Mouse (Mus musculus) MN1 (cell line): Measurements from ENCODE around the gene Spaca6.
"Not testable (repeated sequence)": the region's sequence is repeated elsewhere in the genome, so short reads cannot be mapped to it uniquely, and the experiment has no call there.

ENCODE experiments used
- DNase-seq: peaks from one replicate; pipeline ENCODE4 v3.0.0-alpha.2; 2016; ENCODE audit warnings: low spot score

Spaca6 gene

GRCm38 (mm10) chr17:17844606-17845005 lies 17.6 kb downstream of the Spaca6 start:
- DNase-seq = not testable (repeated sequence)

DNA sequence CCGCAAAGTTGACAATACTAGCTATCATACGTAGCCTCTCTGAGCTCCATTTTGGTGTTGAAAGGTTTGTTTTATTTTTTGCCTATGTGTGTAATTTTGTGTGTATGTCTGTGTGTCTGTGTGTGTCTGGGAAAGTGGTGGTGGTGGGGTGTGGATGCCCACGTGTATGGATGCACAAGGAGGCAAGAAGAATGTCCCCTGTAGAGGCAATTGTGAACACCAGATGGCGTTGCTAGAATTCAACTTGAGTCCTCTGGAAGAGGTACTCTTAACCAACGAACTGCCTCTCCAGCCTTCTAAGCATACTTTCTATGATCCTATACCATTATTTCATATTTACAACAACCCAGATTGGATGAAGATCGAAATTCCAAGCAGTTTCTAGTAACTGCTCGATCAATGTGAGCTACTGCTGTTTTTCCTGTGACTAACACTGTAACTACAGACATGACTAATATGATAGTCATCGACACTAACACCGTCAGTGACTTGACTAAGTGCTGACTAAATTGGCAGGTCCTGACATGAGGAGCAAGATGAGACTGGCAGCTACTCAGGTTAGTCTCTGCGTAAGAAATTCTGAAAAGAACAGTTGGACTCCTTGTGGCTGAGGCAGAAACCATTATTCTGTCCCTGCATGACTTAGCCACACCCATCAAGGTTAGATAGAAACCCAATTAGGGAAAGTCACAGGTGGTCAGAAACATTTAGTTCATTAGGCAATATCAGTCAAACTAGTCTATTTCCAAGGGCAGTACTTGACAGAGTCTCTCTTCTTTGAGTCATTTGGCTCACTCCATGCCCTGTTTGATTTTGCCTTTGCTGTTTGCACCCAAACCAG lies 18.4 kb downstream of the Spaca6 start:
- DNase-seq = no peak

GRCm38 (mm10) chr17:17848988-17849387 lies 22.0 kb downstream of the Spaca6 start:
- DNase-seq = no peak

- no peak for DNase-seq
These were observed 23.2 kb downstream of the Spaca6 start for GRCm38 (mm10) chr17:17849906-17850712.

GRCm38 (mm10) chr17:17855064-17855838 lies 28.3 kb downstream of the Spaca6 start, which contains the start of gene Has1:
TSS of gene Has1 (minus strand) at chr17:17855205.
- DNase-seq = no peak

DNA sequence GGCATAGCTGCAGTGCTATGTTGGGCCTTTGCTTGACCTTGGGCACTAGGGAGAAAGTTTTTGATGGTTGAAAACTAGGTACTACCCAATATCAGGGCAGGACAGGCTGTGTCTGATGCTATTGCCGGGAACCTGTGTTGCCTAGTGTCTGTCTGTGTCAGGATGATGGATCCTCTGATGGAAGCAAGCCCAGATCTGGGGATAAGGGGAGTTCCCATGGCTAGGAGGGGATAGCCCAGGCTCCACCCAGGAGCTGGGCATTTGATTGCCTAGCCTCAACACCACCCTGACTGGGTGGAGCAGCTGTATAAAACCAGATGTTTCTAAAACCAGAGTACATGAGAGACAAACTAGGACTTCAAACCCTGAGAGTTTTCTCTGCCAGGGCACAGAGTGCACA lies 29.7 kb downstream of the Spaca6 start:
- no peak for DNase-seq

DNA sequence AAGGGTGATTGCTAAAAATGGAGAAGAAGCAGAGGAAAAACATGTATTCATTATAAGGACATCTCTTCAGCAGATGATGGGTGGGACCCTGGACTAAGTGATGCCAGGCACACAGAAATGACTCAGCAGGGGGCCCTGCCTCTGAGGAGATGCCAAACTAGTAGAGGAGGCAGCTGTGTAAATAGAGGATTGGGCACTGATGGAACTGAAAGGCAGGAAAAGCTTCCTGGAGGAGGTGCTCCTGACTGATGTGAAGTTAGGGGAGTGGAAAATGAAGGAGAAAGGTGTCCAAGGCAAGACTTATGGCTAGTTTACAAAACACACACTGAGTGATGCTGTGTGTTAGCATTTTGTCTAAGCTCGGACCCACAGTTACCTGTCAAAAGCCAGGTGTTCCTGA lies 30.5 kb downstream of the Spaca6 start:
- DNase-seq = peak; percentile 44

DNA sequence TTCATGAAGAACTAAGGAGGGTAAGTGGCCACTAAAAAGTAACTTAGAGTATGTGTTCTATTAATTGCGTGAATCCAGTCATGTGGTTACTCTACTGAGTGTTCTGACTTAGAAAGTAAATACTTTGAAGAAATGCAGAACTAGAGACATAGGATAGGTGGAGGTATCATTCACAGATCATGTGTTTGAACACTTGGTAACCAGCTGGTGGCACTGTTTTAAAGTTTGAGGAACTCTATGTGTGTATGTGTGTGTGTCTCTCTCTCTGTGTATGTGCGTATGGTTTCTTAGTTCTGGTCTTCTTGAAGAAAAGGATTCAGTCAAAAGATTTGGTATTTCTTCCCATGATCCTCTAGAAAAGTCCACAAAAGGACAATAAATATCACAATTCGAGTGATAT lies 33.2 kb downstream of the Spaca6 start:
- no peak for DNase-seq

DNA sequence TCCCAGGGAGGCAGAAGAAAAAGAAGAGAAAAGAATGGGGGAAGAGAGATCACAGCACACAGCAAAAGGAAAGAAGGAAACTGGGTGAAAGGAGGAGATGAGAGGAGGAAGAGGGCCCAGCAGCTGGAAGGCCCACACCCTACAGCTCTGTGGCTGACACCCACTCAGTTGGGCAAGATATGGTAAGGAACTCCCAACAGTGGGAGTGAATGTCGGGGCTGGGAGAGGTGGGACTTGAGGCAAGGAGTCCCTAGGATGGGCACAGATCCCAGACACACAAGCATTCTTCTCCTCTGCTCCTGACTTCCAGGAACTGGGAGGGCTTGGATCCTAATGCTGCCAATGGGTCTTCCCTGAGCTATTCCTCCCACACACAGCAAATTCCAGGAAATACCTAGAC lies 35.4 kb downstream of the Spaca6 start:
- no peak for DNase-seq

DNA sequence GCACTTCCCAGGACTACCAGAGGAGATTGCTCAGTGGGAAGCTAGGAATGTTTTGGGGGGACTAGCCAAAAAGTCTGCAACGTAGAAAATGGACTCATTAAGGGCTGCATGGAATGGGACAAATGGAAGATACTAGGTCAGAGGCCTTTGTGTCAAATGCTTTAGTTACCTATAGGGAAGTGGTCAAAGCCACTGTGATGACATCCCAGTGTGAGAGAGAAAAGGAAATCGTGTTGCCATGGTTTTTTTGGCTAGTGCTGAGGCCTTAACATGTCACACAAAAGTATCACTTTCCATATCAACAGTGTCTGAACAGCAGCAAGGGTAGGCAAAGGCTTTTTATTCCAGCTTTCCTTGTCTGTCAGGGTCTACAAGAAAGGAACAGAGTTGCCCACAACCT lies 38.2 kb downstream of the Spaca6 start:
- DNase-seq = no peak

DNA sequence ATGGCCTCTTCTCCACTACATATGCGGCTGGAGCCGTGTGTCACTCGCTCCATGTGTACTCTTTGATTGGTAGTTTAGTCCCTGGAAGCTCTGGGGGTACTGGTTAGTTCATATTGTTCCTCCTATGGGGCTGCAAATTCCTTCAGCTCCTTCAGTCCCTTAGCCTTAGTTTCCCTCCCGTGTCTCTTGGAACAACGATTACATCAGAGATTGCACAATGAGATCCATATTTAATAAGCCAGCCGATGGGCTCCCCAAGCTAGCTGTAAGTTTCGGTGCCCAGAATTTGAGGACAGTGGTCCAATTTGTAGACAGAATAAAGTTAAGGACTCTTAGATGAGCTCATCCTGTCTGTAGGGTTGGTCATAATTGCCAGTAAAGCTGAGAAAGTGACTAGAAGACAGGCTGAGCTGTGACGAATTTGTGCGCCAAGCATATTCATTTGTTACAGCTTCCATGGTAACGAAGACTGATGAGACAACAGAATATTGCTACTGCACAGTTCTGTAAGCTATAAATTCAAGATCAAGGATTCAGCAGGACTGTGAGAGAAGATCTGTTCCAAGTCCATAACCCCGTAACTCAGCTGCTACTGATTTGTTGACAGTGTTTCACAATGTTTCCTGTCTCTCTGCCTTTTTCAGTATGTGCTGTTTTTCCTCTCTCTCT lies 40.0 kb downstream of the Spaca6 start:
- DNase-seq = no peak

DNA sequence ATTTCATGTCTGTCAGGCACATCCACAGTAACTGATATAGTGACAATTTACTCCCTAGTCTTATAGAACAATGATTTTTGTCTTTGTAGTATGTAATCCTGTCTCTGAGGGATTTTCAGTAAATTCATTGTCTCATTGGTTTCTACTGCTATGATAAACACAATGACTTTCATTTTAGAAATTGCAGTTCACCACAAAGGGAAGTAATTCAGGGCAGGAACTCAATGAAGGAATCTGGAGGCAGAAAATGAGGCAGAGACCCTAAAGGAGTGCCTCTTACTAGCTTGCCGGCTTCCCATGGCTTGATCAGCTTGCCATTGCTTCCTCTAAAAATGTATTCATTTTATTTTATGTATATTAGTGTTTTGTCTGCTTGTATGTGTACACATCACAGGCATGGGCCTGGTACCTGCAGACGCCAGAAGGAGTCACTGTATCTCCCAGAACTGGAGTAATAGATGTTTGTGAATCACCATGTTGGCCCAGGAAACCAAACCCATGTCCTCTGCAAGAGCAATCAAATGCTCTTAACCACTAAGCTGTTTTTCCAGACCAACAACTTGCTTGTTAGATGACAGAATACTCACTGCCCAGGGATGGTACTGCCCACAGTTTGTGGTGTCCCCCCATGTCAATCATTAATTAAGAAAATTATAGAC lies 44.1 kb downstream of the Spaca6 start:
- no peak for DNase-seq

DNA sequence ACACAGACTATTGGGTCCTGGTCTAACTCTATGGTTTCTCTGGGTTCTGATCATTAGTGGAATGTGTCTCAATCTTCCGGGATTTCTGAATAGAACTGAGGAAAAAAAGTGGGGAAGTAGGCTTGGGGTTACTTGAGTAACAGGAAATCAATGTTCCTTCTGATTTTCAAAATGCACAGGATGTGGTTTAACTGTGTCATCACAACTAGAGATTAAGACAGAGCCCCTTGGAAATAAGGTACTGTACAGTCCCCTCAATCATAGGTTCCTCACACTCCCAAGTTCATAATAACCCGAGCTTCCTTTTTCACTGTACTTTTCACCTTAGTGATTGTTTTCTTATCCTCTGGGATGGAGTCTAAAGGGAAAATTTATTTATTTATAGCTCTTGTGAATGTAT lies 44.7 kb downstream of the Spaca6 start:
- DNase-seq = no peak

GRCm38 (mm10) chr17:17879347-17879746 lies 52.4 kb downstream of the Spaca6 start:
- no peak for DNase-seq

- no peak for DNase-seq
These were observed 55.7 kb downstream of the Spaca6 start for GRCm38 (mm10) chr17:17882672-17883071.

DNA sequence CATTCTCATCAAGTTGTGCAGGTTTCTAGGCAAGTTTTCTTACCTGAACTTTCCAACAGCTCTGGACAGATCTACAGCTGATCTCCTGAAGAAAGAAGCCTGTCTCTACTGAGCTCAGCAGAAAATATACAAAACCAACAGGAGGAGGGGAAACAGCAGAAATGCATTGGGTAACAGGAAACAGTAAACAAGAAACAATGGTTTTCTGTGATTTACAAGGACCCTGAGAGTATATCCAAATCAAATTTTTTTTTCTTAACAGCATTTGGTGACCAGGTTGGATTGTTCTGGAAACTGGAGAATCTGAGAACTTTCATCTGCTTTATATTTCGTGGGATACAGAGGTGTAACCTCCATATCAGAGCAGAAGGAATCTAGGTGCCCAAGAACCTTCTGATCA lies 56.9 kb downstream of the Spaca6 start, which contains the start of gene Fpr1:
Gene Fpr1, minus strand, starts transcription at position 101 of the 400 bp plus-strand sequence.
- no peak for DNase-seq

- DNase-seq = no peak
These were observed 60.9 kb downstream of the Spaca6 start, which contains the start of the genes Fpr2 and Fpr3 for GRCm38 (mm10) chr17:17887774-17888248. TSS of gene Fpr2 (plus strand) at chr17:17887824. TSS of gene Fpr3 (plus strand) at chr17:17887852.

- no peak for DNase-seq
These were observed 62.9 kb downstream of the Spaca6 start for GRCm38 (mm10) chr17:17889732-17890425.
